Mouse (Mus musculus) CH12.LX (cell line): ENCODE data around the gene Medag. TPM values are rescaled to one million over a fixed set of nuclear protein-coding genes. Genes with fewer than 3 reads are reported as not detected.

Source experiments
- DNase-seq: peaks from one replicate; pipeline ENCODE4 v3.0.0-alpha.2; 2013; ENCODE audit errors: extremely low read depth
- H3K27ac ChIP-seq: 2 replicates; pipeline ENCODE4 v1.5.1; 2012; ENCODE audit warnings: low read depth, mild to moderate bottlenecking, control low read depth, moderate library complexity; ENCODE audit not compliant: insufficient read depth
- H3K27me3 ChIP-seq: replicated peaks from 2 replicates; pipeline ENCODE3; 2012; ENCODE audit warnings: inconsistent platforms
- H3K36me3 ChIP-seq, 2 experiments: replicated peaks in 1 of 2; 2 replicates each; pipeline versions ENCODE3 to v1.6.1; 2012; ENCODE audit warnings: inconsistent platforms in 1 of 2, low read length in 1 of 2, mild to moderate bottlenecking in 1 of 2, mixed read lengths in 1 of 2, moderate library complexity in 1 of 2; ENCODE audit not compliant: control insufficient read depth in 1 of 2, insufficient read depth in 1 of 2
- H3K4me1 ChIP-seq, 2 experiments: 2 replicates each; pipeline ENCODE4 v1.6.1; 2012; ENCODE audit warnings: inconsistent platforms in 1 of 2, moderate library complexity in 1 of 2; ENCODE audit not compliant: insufficient read depth in 2 of 2, control insufficient read depth in 1 of 2
- H3K4me2 ChIP-seq: 2 replicates; pipeline ENCODE4 v1.6.1; 2012; ENCODE audit warnings: low read depth, mild to moderate bottlenecking, control low read depth; ENCODE audit not compliant: poor library complexity, insufficient read depth, severe bottlenecking
- H3K4me3 ChIP-seq, 3 experiments: fragments of 150-350 bp in 1 of 3; sonication (generic) in 1 of 3; replicated peaks in 1 of 3; 2 replicates each; pipeline versions ENCODE3 to v1.5.1; 2011 to 2012; ENCODE audit warnings: low read depth in 2 of 3, low read length in 2 of 3, mild to moderate bottlenecking in 2 of 3, moderate library complexity in 2 of 3, control low read depth in 1 of 3, improper control_type of control experiment in 1 of 3, inconsistent platforms in 1 of 3, mixed read lengths in 1 of 3; ENCODE audit not compliant: poor library complexity in 1 of 3
- H3K79me2 ChIP-seq: replicated peaks from 2 replicates; pipeline ENCODE4 v1.6.1; 2012; ENCODE audit warnings: mild to moderate bottlenecking, moderate library complexity; ENCODE audit not compliant: control insufficient read depth, poor library complexity, insufficient read depth, severe bottlenecking; ENCODE audit errors: extremely low read depth
- H3K9ac ChIP-seq: 2 replicates; pipeline ENCODE4 v1.6.1; 2012; ENCODE audit warnings: low read depth, mild to moderate bottlenecking, control low read depth, moderate library complexity; ENCODE audit not compliant: insufficient read depth
- H3K9me3 ChIP-seq: replicated peaks from 2 replicates; pipeline ENCODE3; 2012; ENCODE audit warnings: low read length, inconsistent platforms, mixed read lengths
- BHLHE40 ChIP-seq: IDR thresholded peaks from 2 replicates; pipeline ENCODE4 v1.6.1; 2011; ENCODE audit warnings: mild to moderate bottlenecking, low read depth, low read length, improper control_type of control experiment
- CHD1 ChIP-seq: IDR thresholded peaks from 2 replicates; pipeline ENCODE4 v1.6.1; 2012; ENCODE audit warnings: low read depth, low read length, improper control_type of control experiment, inconsistent platforms
- CTCF ChIP-seq, 2 experiments: IDR thresholded peaks in 1 of 2; conservative IDR thresholded peaks in 1 of 2; 2 replicates each; pipeline ENCODE4 v1.5.1; 2011 to 2012; ENCODE audit warnings: low read depth in 2 of 2, low read length in 2 of 2, improper control_type of control experiment in 1 of 2, inconsistent platforms in 1 of 2, mild to moderate bottlenecking in 1 of 2, moderate library complexity in 1 of 2
- E2F4 ChIP-seq: IDR thresholded peaks from 2 replicates; pipeline ENCODE4 v1.6.1; 2011; ENCODE audit warnings: low read depth, low read length, improper control_type of control experiment; ENCODE audit not compliant: insufficient replicate concordance
- GABPA ChIP-seq: IDR thresholded peaks from 2 replicates; pipeline ENCODE4 v1.6.1; 2012; ENCODE audit warnings: low read depth, low read length, improper control_type of control experiment, inconsistent platforms; ENCODE audit not compliant: insufficient replicate concordance
- JUND ChIP-seq: conservative IDR thresholded peaks from 2 replicates; pipeline ENCODE4 v1.6.1; 2011; ENCODE audit warnings: low read depth, low read length, improper control_type of control experiment
- KAT2A ChIP-seq: IDR thresholded peaks from 2 replicates; pipeline ENCODE4 v1.6.1; 2012; ENCODE audit warnings: low read length, improper control_type of control experiment, inconsistent platforms; ENCODE audit not compliant: insufficient replicate concordance
- MAX ChIP-seq: IDR thresholded peaks from 2 replicates; pipeline ENCODE4 v1.6.1; 2011; ENCODE audit warnings: low read length, improper control_type of control experiment
- MAZ ChIP-seq: IDR thresholded peaks from 2 replicates; pipeline ENCODE4 v1.6.1; 2012; ENCODE audit warnings: low read depth, mild to moderate bottlenecking, inconsistent platforms, low read length, improper control_type of control experiment, moderate library complexity
- MEF2A ChIP-seq: IDR thresholded peaks from 2 replicates; pipeline ENCODE4 v1.6.1; 2014; ENCODE audit warnings: low read depth, mild to moderate bottlenecking, inconsistent platforms, low read length, improper control_type of control experiment, borderline replicate concordance
- MXI1 ChIP-seq: IDR thresholded peaks from 2 replicates; pipeline ENCODE4 v1.6.1; 2011; ENCODE audit warnings: mild to moderate bottlenecking, low read depth, low read length, improper control_type of control experiment
- MYC ChIP-seq: IDR thresholded peaks from 2 replicates; pipeline ENCODE4 v1.6.1; 2011; ENCODE audit warnings: low read depth, mild to moderate bottlenecking, improper control_type of control experiment, low read length
- NELFE ChIP-seq: IDR thresholded peaks from 2 replicates; pipeline ENCODE4 v1.6.1; 2011; ENCODE audit warnings: low read depth, low read length, improper control_type of control experiment
- PAX5 ChIP-seq: IDR thresholded peaks from 2 replicates; pipeline ENCODE4 v1.6.1; 2012; ENCODE audit warnings: low read length, inconsistent platforms, mixed read lengths
- POLR2A ChIP-seq: IDR thresholded peaks from 2 replicates; pipeline ENCODE4 v1.6.1; 2011; ENCODE audit warnings: low read depth, mild to moderate bottlenecking, improper control_type of control experiment, low read length
- RCOR1 ChIP-seq: conservative IDR thresholded peaks from 2 replicates; pipeline ENCODE4 v1.6.1; 2012; ENCODE audit warnings: low read depth, mild to moderate bottlenecking, inconsistent platforms, low read length, improper control_type of control experiment
- SMC3 ChIP-seq: IDR thresholded peaks from 2 replicates; pipeline ENCODE4 v1.6.1; 2011; ENCODE audit warnings: low read depth, low read length, improper control_type of control experiment
- TBP ChIP-seq: conservative IDR thresholded peaks from 2 replicates; pipeline ENCODE4 v1.6.1; 2011; ENCODE audit warnings: low read depth, low read length, improper control_type of control experiment
- UBTF ChIP-seq: IDR thresholded peaks from 2 replicates; pipeline ENCODE4 v1.6.1; 2012; ENCODE audit warnings: low read depth, mild to moderate bottlenecking, inconsistent platforms, low read length, improper control_type of control experiment, moderate library complexity
- ZKSCAN1 ChIP-seq: IDR thresholded peaks from 2 replicates; pipeline ENCODE4 v1.6.1; 2012; ENCODE audit warnings: low read depth, inconsistent platforms, low read length, improper control_type of control experiment, borderline replicate concordance
- ZMIZ1 ChIP-seq: IDR thresholded peaks from 2 replicates; pipeline ENCODE4 v1.6.1; 2012; ENCODE audit warnings: low read depth, mild to moderate bottlenecking, inconsistent platforms, low read length, improper control_type of control experiment
- ZNF384 ChIP-seq: IDR thresholded peaks from 2 replicates; pipeline ENCODE4 v1.6.1; 2012; ENCODE audit warnings: low read depth, low read length, improper control_type of control experiment, inconsistent platforms
- dilution Hi-C: fragments of 300-500 bp; cut with MboI; formaldehyde crosslinking; loops from 2 replicates; pipeline ENCODE4 v1.14.3; 2020; ENCODE audit warnings: low sequenced_read_pairs; ENCODE audit not compliant: extremely low pct_unique_long_range_greater_than_20kb, extremely low pct_ligation_motif_present
- in situ Hi-C: fragments of 300-500 bp; cut with MboI; formaldehyde crosslinking; loops from 3 replicates; pipeline ENCODE4 v1.14.3; 2019; ENCODE audit warnings: low sequenced_read_pairs, low pct_ligation_motif_present, low pct_unique_long_range_greater_than_20kb, mixed read lengths
- polyA plus RNA-seq: library from polyadenylated mRNA; unstranded; fragments of >175 nt; gene quantifications from 2 replicates; pipeline ENCODE4 v1.2.1, GENCODE M21; 2012; ENCODE audit warnings: low read depth; ENCODE audit not compliant: insufficient read length
- total RNA-seq, 2 experiments: library from RNA; depleted of rRNA; stranded (reverse); fragments of 300-350 nt in 1 of 2; fragments of >200 nt in 1 of 2; gene quantifications; 2 replicates each; pipeline ENCODE4 v1.2.3; 2012 to 2014

Medag gene
- total and polyA plus RNA-seq, 3 experiments = not detected

- Histone ChIP-seq H3K4me3 (no peak overlapping the region), H3K4me1 (no peaks in the 10 kb centered on the region)
- TF ChIP-seq ZKSCAN1 (no peak), NELFE (no peak), MAZ (no peak)
- TF ChIP-seq, all 38 proteins: peak for 0
- no peak overlapping the region for H3K4me2 ChIP-seq
- DNase-seq = no peak
- H3K9me3 ChIP-seq = peaks cover 3% of the 10 kb centered on the region
- no peak overlapping the region for H3K9ac ChIP-seq
- H3K79me2 ChIP-seq = no peaks in the 10 kb centered on the region
- dilution Hi-C loops = no loop called here
- in situ Hi-C loops = no loop called here
- H3K27me3 ChIP-seq = no peaks in the 10 kb centered on the region
- H3K27ac ChIP-seq = no peak overlapping the region
- no peaks in the 10 kb centered on the region for H3K36me3 ChIP-seq
Observed at GRCm38 (mm10) chr5:149444451-149444850, 32.9 kb downstream of the Medag start.

GRCm38 (mm10) chr5:149446495-149446894 lies 34.9 kb downstream of the Medag start:
- no peak overlapping the region for H3K4me3 ChIP-seq
- in situ Hi-C loops (no loop called here), dilution Hi-C loops (no loop called here)
- TF ChIP-seq ZNF384 (no peak), PAX5 (no peak), NELFE (no peak), SMC3 (no peak), POLR2A (no peak), MXI1 (no peak), GABPA (no peak), MAX (no peak), CTCF (conservative IDR thresholded peaks at IDR 0.05 in 1 of 2, IDR thresholded peaks at IDR 0.05 in 1 of 2; ENCODE audit: low read depth in 2 of 2, low read length in 2 of 2) (no peak), MEF2A (no peak), BHLHE40 (no peak), UBTF (no peak), KAT2A (no peak), CHD1 (no peak), TBP (no peak), RCOR1 (no peak), MYC (no peak), ZMIZ1 (no peak), E2F4 (no peak), JUND (no peak)
- no peaks in the 10 kb centered on the region for H3K4me1 ChIP-seq
- no peaks in the 10 kb centered on the region for H3K79me2 ChIP-seq
- no peaks in the 10 kb centered on the region for H3K27me3 ChIP-seq
- no peak overlapping the region for H3K27ac ChIP-seq
- no peak for DNase-seq
- peaks cover 3% of the 10 kb centered on the region for H3K9me3 ChIP-seq
- no peak overlapping the region for H3K4me2 ChIP-seq
- H3K9ac ChIP-seq = no peak overlapping the region
- H3K36me3 ChIP-seq = no peaks in the 10 kb centered on the region
